Mouse (Mus musculus): Measurements from ENCODE around the gene Gm20388.
A peak's percentile ranks its signal among the peaks of the same experiment; 100 is the strongest.

Gene Gm20388

GRCm38 (mm10) chr8:120809050-120809449 lies 898.4 kb downstream of the Gm20388 start:
- DNase-seq (ENCODE audit: low read depth, low spot score), result no peak

DNA sequence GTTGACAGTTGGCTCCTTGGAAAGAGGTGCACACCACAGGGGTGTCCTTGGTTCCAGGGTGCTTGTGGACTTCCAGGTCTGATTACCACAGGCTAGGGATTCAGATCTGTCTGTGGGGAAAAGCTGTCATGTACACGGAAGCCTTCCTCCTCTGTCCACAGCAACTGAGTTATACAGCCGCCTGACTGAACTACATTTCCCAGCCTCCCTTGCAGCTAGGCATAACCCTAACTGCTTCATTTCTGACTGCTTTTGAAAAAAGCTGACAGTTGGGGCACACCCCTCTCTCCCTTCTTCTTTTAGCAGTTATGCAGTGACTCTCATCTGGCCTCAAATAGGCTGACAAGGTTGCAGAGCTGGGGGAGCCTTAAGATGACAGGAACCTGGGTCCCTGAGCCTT lies 901.3 kb downstream of the Gm20388 start:
- no peak for DNase-seq (ENCODE audit: low read depth, low spot score)

GRCm38 (mm10) chr8:120813028-120813427 lies 902.4 kb downstream of the Gm20388 start:
- no peak for DNase-seq (ENCODE audit: low read depth, low spot score)

- DNase-seq (ENCODE audit: low read depth, low spot score), result no peak
Observed at GRCm38 (mm10) chr8:120813839-120814238, 903.2 kb downstream of the Gm20388 start.

DNA sequence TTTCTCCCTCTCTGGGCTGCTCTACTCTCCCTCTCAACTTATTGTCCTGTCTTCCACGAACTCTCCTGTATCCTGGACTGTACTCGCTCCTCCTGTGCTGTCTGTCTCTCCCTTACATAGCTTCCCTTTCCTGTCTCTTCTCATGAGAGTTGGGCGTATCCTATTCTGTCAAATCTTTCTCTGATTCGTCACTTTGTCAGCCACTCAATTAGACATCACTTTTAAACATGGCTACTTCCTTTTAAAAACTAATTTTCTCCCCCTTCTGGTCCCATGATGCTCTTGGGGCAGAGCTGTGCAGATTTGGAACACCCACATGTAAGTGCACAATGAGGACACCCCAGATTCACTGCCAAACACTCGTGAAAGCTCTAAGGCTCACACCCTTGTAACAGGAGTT lies 905.7 kb downstream of the Gm20388 start:
- DNase-seq (ENCODE audit: low read depth, low spot score), result no peak

- no peak for DNase-seq (ENCODE audit: low read depth, low spot score)
Observed at GRCm38 (mm10) chr8:120819906-120820305, 909.3 kb downstream of the Gm20388 start.

- peak; percentile 53 for DNase-seq (ENCODE audit: low read depth, low spot score)
Observed at GRCm38 (mm10) chr8:120821399-120822170, 910.9 kb downstream of the Gm20388 start.

GRCm38 (mm10) chr8:120823331-120823730 lies 912.7 kb downstream of the Gm20388 start:
- no peak for DNase-seq (ENCODE audit: low read depth, low spot score)

DNA sequence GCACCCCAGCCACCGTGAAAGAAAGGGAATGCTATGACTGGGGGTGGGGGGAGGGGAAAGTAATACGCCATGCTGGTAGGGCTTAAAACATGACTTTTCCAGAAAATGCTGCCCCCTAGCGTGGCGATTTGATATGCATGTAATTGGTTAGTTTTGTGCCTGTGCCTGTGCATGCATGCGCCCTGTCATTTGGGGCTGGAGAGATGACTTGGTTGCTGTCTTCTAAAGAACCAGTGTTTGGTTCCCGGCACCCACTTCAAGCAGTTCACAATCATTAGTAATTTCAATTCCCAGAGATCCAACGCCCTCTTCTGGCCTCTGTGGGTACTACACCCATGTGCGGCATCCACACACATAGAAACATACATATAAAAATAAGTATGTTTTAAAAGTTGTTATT lies 913.2 kb downstream of the Gm20388 start:
- no peak for DNase-seq (ENCODE audit: low read depth, low spot score)

GRCm38 (mm10) chr8:120824638-120825037 lies 914.0 kb downstream of the Gm20388 start:
- DNase-seq (ENCODE audit: low read depth, low spot score), result no peak

- DNase-seq (ENCODE audit: low read depth, low spot score), result peak; percentile 63
Observed at GRCm38 (mm10) chr8:120828279-120828678, 917.6 kb downstream of the Gm20388 start.

DNA sequence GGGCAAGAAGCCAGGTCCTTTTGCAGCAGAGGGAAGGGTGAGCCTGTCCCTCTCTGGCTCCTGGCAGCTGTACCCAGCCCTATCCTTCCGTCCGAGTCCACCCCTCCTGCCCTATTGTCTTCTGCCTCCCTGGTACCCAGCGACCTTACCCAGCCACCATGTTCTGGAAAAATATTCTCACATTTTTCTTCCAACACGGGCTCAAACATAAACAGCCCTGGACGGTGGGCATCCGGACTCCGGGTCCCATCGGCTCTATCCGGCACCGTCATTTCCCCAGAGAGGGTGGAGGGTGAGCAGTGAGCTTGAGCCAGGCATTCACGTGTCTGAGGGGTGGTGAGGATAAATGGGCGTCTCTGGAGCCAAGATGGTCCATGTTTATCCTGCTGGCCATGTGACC lies 920.0 kb downstream of the Gm20388 start:
- DNase-seq (ENCODE audit: low read depth, low spot score), result no peak

DNA sequence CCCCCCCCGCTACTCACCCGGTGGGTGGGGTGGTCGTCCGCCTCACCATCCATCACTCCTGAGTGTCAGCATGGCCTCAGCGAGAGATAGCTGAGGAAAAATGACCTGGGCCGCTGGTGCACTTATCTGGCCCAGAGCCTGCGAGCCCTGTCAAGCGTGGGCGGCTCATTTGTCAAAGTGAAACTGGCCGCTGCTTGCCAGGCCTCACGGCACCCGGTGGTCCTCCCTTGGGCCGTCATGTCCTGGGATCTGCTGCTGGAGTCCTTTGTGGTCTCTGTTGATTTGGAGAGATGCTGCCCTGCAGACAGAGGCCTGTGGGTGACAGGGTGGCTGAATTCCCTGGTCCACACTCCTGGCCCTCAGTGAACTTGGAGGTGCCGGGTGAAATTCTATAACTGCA lies 921.4 kb downstream of the Gm20388 start:
- peak; percentile 16 for DNase-seq (ENCODE audit: low read depth, low spot score)

- DNase-seq (ENCODE audit: low read depth, low spot score), result no peak
Observed at GRCm38 (mm10) chr8:120833196-120833595, 922.6 kb downstream of the Gm20388 start.

DNA sequence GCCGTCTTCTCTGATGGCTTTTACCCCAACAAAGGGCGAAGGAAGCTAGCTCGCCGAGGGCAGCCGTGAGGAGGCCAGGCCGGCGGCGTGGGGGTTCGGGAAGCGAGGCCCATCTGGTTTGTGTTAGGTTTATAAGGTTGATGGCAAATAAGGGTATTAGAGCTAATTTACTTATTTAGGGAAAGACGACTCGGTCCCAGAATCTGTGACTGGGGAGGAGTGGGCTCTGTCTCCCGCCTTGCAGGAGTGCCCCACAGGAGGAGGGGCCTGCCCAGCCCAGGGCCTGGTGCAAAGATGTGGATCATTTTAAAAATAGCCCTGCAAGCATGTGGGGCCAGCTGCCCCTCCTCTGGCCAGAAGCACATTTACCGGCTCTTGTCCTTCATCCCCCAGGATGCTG lies 928.4 kb downstream of the Gm20388 start:
- no peak for DNase-seq (ENCODE audit: low read depth, low spot score)

DNA sequence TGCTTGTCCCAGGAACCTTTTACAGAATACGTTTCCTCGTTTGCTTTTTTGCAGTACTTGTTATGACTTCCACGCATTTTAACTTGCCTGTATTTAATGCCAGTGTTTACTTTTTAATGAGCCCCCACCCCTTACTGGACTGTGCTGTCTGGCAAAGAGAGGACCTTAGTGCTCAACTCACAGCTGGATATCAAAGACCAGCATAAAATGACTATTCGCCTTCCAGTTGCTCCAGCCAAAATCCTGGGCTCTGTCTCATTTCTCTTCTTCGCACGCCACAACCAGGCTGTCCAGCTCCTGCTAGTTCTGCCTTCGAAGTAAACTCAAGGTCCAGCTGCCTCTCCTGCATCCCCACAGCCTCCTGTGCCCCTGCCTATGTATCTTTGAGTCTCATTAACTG lies 932.4 kb downstream of the Gm20388 start:
- DNase-seq (ENCODE audit: low read depth, low spot score), result no peak

- no peak for DNase-seq (ENCODE audit: low read depth, low spot score)
Observed at GRCm38 (mm10) chr8:120846018-120846417, 935.4 kb downstream of the Gm20388 start.

DNA sequence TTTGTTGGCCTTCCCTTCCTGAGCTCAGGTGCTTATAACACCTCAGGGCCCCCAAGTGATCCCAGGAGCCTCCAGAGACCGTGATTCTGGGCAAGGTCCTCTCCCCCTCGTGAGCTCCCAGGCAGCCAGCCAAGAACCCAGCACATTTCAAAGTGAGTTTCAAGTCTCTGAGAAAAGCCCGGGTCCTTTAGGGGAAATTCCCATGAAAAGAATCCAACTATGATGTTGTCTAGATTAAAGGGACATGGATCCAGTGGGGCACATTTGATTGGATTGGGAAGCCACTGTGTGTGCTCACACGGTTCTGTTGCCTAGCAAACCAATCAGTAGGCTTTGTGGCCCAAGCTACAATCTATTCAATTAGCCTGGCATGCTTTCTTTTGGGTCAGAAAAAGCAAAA lies 936.6 kb downstream of the Gm20388 start:
- DNase-seq (ENCODE audit: low read depth, low spot score), result no peak

GRCm38 (mm10) chr8:120847735-120848134 lies 937.1 kb downstream of the Gm20388 start:
- no peak for DNase-seq (ENCODE audit: low read depth, low spot score)

GRCm38 (mm10) chr8:120848434-120848833 lies 937.8 kb downstream of the Gm20388 start:
- DNase-seq (ENCODE audit: low read depth, low spot score), result no peak

DNA sequence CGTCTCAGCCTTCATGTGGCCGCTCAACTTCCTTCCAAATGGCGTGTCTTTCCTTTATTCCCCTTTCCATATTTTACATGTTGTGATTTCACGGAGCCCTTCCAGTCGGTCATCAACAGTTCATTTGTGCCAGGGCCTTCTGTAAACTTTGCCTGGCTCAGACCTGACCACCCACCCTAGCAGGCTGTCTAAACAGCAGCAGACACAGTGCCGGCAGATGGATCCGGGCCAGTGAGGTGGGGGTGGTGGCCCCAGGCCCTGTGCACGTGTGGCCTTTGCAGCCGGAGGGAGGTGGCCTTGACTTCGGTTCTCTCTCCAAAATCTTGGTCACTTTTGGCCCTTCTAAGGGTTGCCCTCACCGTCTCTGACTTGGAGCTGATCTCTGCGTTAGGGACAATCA lies 940.8 kb downstream of the Gm20388 start:
- no peak for DNase-seq (ENCODE audit: low read depth, low spot score)

- no peak for DNase-seq (ENCODE audit: low read depth, low spot score)
Observed at GRCm38 (mm10) chr8:120859881-120860280, 949.2 kb downstream of the Gm20388 start.

- DNase-seq (ENCODE audit: low read depth, low spot score), result no peak
Observed at GRCm38 (mm10) chr8:120860423-120861126, 949.9 kb downstream of the Gm20388 start.

All from CD4-positive helper T cell, adult 2 months (primary cell).